Mouse (Mus musculus): ENCODE data around the gene Nr1i2. TPM values are rescaled to one million over a fixed set of nuclear protein-coding genes. Genes with fewer than 3 reads are reported as not detected.

The Nr1i2 gene
- total RNA-seq, 2 experiments from 2014 or later: not detected

- no peak for ATAC-seq (replicated peaks; ENCODE audit: low FRiP score, poor library complexity, severe bottlenecking)
Measured at GRCm38 (mm10) chr16:38288851-38289250, 5.8 kb downstream of the Nr1i2 start.

- no peak for ATAC-seq (replicated peaks; ENCODE audit: low FRiP score, poor library complexity, severe bottlenecking)
Measured at GRCm38 (mm10) chr16:38287762-38288161, 6.9 kb downstream of the Nr1i2 start.

GRCm38 (mm10) chr16:38287357-38287756 lies 7.3 kb downstream of the Nr1i2 start:
- ATAC-seq (replicated peaks; ENCODE audit: low FRiP score, poor library complexity, severe bottlenecking): no peak

- no peak for ATAC-seq (replicated peaks; ENCODE audit: low FRiP score, poor library complexity, severe bottlenecking)
Measured at GRCm38 (mm10) chr16:38286541-38286940, 8.1 kb downstream of the Nr1i2 start.

- no peak for ATAC-seq (replicated peaks; ENCODE audit: low FRiP score, poor library complexity, severe bottlenecking)
Measured at GRCm38 (mm10) chr16:38285801-38286200, 8.8 kb downstream of the Nr1i2 start.

DNA sequence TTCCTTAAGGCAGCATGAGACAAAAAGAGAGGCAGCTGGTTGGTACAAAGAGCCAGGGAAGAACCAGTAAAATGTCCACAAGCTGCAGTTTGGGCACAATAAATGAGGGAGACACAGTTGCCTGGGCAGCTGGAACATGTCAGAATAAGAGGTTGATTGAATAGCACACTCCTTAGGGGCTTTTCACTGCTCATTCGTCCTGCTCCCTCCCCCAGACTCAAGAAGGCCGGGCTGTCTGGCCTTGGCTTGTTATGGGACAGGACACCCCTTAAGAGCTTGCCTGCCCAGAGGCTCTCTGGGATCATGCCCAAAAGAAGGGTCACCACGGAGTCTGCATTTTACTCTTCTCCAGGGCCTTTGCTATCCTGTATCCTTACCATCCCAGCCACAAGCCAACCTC lies 11.3 kb downstream of the Nr1i2 start:
- ATAC-seq (replicated peaks; ENCODE audit: low FRiP score, poor library complexity, severe bottlenecking): no peak

- ATAC-seq (replicated peaks; ENCODE audit: low FRiP score, poor library complexity, severe bottlenecking): no peak
Measured at GRCm38 (mm10) chr16:38282559-38283160, 12.0 kb downstream of the Nr1i2 start.

- ATAC-seq (replicated peaks; ENCODE audit: low FRiP score, poor library complexity, severe bottlenecking): no peak
Measured at GRCm38 (mm10) chr16:38280951-38281350, 13.7 kb downstream of the Nr1i2 start.

GRCm38 (mm10) chr16:38279794-38280193 lies 14.8 kb downstream of the Nr1i2 start:
- ATAC-seq (replicated peaks; ENCODE audit: low FRiP score, poor library complexity, severe bottlenecking): no peak

DNA sequence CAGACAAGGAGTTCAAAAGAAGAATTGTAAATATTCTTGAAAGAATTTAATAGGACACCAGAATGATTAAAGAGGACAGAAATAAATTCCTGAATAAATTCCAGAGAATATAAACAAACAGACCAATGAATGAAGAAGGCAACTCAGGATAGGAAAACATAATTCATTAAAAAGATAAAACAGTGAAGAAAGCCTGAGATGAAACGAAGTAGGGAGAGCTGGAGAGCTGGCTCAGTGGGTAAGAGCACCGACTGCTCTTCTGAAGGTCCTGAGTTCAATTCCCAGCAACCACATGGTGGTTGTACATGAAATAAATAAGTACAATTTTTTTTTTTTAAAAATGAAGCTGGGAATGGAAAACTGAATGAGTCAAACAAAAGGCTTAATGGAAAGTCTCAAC lies 19.9 kb downstream of the Nr1i2 start:
- ATAC-seq (replicated peaks; ENCODE audit: low FRiP score, poor library complexity, severe bottlenecking): no peak

DNA sequence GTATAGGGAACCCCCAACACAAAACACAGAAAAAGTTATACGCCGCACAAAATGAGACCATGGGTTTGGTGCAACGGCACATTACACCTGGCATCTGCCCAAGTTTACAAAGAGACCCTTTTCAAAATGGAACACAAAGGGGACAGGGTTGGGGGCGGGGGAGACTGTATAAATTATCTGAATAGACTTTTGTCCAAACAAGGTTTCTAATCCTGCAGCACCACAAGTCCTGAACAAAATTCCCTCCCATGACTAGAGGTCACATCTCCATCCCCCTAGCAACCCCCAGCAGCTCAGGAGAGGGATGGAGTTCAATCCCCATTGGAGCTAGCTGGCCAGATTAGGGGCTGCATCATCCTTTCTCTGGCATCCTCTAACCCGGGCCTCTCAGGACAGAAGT lies 22.1 kb downstream of the Nr1i2 start:
- ATAC-seq (replicated peaks; ENCODE audit: low FRiP score, poor library complexity, severe bottlenecking): no peak

DNA sequence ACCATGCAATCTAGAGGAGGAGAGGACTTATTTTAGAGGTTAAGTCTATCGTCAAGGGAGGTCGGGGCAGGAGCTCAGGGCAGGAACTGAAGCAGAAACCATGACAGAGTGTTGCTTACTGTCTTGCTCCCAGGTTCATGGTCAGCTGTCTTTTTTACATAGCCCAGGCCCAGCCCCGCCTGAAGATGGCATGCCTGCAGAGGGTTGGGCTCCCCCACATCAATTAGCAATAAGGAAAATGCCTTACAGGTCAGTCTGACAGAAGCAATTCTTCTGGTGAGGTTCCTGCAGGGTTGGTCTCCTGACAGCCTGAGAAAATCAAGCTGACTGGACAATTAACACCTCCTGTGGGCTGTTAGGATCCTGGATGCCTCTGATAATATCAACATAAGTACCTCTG lies 23.0 kb downstream of the Nr1i2 start:
- ATAC-seq (replicated peaks; ENCODE audit: low FRiP score, poor library complexity, severe bottlenecking): no peak

- no peak for ATAC-seq (replicated peaks; ENCODE audit: low FRiP score, poor library complexity, severe bottlenecking)
Measured at GRCm38 (mm10) chr16:38255927-38256326, 38.7 kb downstream of the Nr1i2 start.

GRCm38 (mm10) chr16:38255107-38255506 lies 39.5 kb downstream of the Nr1i2 start:
- ATAC-seq (replicated peaks; ENCODE audit: low FRiP score, poor library complexity, severe bottlenecking): no peak

DNA sequence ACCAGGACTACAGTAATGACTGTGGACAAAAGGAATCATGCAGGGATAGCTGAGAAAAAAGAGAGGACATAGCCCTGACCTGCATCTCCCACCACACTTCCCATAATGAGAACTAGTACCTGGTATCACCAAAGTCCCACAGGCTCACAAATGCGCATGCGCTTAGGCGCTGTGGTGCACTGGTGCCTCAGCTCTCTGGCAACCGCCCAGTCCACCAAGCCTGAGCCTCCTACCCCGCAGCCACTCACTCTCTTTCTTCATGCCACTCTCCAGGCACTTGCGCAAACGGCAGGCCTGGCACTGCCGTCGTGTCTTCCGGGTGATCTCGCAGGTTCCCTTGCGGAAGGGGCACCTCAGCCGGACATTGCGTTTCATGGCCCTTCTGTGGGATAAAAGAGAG lies 40.6 kb downstream of the Nr1i2 start:
- ATAC-seq (replicated peaks; ENCODE audit: low FRiP score, poor library complexity, severe bottlenecking): no peak

DNA sequence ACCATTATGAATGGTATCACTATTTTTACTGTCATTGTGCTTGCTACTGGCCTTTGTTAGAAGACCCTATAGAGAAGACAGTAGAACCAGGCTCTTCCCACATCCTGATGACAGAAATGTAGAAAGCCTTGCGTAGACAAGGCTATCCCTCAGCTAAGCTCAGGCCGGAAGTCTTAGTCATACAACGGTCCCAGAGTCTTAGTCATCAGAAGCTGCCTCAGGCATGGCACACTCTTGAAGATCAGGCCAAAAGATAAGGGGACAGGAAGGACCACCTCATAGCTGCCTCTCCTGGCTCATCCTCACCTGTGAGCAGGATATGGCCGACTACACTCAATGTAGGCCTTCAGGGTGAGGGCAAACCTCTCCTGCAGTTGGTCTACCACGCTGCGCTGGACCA lies 44.2 kb downstream of the Nr1i2 start:
- no peak for ATAC-seq (replicated peaks; ENCODE audit: low FRiP score, poor library complexity, severe bottlenecking)

GRCm38 (mm10) chr16:38248331-38248961 lies 46.2 kb downstream of the Nr1i2 start:
- no peak for ATAC-seq (replicated peaks; ENCODE audit: low FRiP score, poor library complexity, severe bottlenecking)

DNA sequence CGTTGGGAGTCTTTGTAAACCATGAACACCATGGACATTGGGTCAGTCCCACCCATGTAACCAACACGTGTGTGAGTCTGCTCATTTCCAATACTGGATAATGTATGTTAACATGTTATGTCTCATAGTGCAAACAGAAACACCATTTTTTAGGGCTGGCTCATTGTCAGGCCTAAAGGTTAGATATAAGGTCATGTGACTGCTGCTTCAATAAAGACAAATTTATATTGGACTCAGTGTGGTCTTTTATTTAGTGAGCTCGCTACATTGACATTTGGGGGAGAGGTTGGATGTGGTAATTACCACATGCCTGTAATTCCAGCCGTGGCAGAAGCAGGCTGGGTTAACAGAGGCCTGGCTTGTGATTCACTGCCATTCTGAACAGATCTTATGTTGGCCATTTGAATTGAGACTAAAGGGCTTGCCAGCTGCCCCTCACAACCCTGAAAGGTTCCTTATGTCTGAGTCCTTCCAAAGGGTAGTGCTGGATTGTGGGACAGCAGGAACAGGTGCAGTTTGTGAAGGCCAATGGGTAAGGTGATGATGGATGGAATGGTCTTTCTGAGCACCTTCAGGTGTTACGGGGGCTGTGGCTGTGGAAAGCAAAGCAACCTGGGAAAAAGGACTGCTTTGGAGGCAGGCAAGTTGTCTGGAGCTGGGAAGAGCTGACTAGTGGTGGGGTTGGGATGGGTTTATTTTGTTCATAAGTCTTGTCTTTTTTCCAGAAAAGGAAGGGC lies 48.6 kb downstream of the Nr1i2 start:
- ATAC-seq (replicated peaks; ENCODE audit: low FRiP score, poor library complexity, severe bottlenecking): no peak

GRCm38 (mm10) chr16:38245379-38245778 lies 49.2 kb downstream of the Nr1i2 start:
- no peak for ATAC-seq (replicated peaks; ENCODE audit: low FRiP score, poor library complexity, severe bottlenecking)

GRCm38 (mm10) chr16:38244111-38244510 lies 50.5 kb downstream of the Nr1i2 start:
- ATAC-seq (replicated peaks; ENCODE audit: low FRiP score, poor library complexity, severe bottlenecking): no peak

GRCm38 (mm10) chr16:38240167-38240566 lies 54.5 kb downstream of the Nr1i2 start:
- no peak for ATAC-seq (replicated peaks; ENCODE audit: low FRiP score, poor library complexity, severe bottlenecking)
